Mouse (Mus musculus) fat pad, adult 2 months (tissue): ENCODE measurements at regions not wholly inside any gene's neighbourhood (a gene's known extent, or its start where the extent isn't known, plus 50 kb on each side); places are given as distances from the start of the nearest gene placed in this dataset.

Experiments used
- DNase-seq: peaks from one replicate; pipeline ENCODE4 v3.0.0-alpha.2; 2011; ENCODE audit warnings: low read depth, low spot score; ENCODE audit errors: extremely low read depth

GRCm38 (mm10) chr1:91677062-91677461 lies 124.2 kb upstream of the Twist2 start:
- DNase-seq = no peak

GRCm38 (mm10) chr1:91678789-91679188 lies 122.5 kb upstream of the Twist2 start:
- no peak for DNase-seq

GRCm38 (mm10) chr1:91685031-91685430 lies 116.2 kb upstream of the Twist2 start:
- no peak for DNase-seq

- no peak for DNase-seq
Observed at GRCm38 (mm10) chr1:91685789-91686188, 115.5 kb upstream of the Twist2 start.

- DNase-seq = no peak
Observed at GRCm38 (mm10) chr1:91691601-91692000, 109.7 kb upstream of the Twist2 start.

GRCm38 (mm10) chr1:91692709-91693460 lies 108.4 kb upstream of the Twist2 start:
- no peak for DNase-seq

GRCm38 (mm10) chr1:91697053-91697452 lies 104.2 kb upstream of the Twist2 start:
- no peak for DNase-seq

DNA sequence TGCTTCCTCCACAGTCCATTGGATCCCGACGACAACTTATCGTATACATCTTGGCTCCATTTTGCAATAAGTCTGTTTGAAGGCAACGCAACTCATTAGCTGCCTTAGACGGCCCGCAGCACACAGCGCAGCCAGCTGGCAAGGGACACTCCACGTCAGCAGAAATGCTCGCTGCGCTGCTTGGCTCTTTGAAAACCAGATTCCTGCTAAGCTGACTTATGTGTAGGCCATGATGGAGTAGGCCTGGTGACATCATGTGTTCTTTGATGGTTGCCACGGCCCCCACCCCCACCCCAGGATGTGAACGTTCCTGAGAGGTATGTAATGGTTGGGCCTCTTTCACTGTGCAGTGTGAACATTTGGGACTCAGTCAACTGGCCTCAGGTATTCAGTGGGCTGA lies 99.8 kb upstream of the Twist2 start:
- DNase-seq = no peak

DNA sequence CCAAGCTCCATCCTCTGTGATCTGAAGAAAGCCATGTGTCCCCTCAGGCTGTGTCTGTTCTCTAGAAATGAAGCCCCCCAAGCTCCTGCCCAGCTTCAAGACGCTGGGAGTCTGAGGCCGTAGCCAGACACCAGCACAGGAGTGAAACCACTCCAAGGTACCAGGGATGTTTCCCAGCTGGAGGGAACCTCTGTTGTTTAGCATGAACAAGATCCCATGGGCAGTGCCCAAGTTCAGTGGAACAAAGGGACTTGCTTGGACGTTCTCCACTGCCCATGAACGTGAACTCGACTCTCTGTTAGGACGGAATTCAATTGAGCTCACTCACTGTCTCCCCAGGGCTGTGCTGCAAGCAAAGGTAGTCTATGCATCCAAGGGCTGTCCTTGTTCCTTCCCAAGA lies 99.2 kb upstream of the Twist2 start:
- no peak for DNase-seq

GRCm38 (mm10) chr1:91702737-91703136 lies 98.5 kb upstream of the Twist2 start:
- no peak for DNase-seq

DNA sequence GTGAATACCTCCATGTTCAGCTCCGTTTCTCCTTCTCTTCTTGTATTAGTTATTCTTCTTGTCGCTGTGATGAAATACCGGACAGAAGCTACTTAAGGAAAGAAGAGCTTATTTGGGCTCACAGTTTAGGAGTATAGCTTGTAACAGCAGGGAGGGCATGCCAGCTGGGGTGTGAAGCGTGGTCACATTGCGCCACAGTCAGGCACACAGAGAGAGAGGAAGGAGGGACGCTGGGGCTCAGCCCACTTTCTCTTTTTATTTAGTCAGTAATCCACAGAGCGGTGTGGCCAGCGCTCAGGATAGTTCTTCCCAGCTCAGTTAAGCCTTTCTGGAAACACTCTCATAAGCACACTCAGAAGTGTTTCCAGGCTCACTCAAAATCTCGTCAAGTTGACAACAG lies 95.8 kb upstream of the Twist2 start:
- no peak for DNase-seq

- DNase-seq = no peak
Observed at GRCm38 (mm10) chr1:91708550-91709243, 92.6 kb upstream of the Twist2 start.

GRCm38 (mm10) chr1:91709244-91709600 lies 92.0 kb upstream of the Twist2 start:
- no peak for DNase-seq

DNA sequence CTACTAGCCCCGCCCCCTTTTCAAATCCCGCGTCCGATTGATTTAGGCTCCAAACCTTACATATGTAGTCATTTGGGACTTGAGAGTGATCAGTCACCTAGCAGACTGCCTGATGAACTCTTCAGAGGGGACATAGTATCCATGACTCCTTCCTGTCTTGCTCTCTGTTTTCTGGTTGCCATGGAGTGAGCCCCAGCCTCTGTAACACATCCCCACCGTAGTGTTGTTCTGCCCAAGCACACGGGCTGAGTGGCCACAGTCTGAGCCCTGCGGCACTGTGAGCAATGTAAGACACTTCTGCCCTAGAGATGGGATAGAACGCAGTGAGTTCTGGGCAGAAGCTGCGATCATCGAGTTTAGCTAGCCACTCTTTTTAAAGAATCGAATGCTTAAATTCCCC lies 88.1 kb upstream of the Twist2 start:
- DNase-seq = no peak

GRCm38 (mm10) chr1:91714266-91714665 lies 87.0 kb upstream of the Twist2 start:
- no peak for DNase-seq

DNA sequence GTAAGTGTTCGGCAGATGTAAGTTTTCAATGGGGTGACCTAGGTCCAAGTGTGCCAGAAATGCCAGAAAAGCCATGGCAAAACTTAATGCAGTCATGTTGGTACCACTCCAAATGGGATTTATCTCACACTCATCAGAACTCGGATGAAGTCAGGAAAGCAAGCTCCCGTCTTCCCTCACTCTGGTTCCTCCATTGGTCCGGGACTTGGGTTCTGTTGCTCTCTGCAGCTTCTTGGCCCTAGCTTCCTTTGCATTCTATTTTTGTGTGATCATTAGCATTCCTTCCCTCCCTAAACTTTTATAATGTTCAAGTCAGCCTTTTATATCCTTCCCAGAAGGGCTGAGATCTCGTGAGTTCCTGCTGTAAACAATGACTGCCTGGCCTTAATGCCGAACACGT lies 85.9 kb upstream of the Twist2 start:
- no peak for DNase-seq

DNA sequence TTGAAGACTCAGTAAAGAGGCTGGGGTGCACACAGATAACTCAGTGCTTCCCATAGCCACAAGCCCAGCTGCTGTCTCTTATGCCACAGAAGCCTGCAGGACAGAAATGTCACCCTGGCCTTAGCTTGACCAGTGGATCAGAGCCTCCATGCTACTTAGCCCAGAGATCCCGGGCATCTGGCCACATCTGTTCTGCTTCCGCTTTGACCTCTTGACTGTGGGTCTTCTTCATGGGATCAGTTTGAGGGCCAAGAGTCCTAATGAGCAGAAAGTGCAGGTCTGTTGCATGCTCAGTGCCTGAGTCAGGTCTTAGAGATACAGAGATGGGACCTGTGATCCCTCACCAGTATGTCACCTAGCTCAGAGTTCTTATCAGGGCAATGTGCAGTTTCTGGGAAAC lies 85.5 kb upstream of the Twist2 start:
- no peak for DNase-seq

DNA sequence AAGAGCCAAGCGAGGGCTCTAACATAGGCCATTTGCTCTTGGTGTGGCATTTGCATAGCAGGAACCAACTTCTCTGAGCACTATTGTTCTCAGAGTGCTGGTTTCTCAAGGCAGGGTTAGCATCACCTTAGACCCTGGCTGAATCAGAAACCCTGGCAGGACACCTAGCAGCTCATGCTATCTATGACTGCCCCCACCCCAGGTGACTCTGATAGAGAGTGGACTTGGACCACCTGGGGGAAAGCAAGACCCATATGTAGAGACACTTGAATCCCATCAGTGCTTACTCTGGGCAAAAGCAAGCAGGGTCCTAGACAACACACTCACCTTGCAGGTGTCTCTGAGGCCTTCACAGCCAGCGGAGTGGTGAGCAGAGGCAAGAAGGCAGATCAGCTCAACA lies 84.4 kb upstream of the Twist2 start:
- DNase-seq = no peak

- no peak for DNase-seq
Observed at GRCm38 (mm10) chr1:91717961-91718360, 83.3 kb upstream of the Twist2 start.

DNA sequence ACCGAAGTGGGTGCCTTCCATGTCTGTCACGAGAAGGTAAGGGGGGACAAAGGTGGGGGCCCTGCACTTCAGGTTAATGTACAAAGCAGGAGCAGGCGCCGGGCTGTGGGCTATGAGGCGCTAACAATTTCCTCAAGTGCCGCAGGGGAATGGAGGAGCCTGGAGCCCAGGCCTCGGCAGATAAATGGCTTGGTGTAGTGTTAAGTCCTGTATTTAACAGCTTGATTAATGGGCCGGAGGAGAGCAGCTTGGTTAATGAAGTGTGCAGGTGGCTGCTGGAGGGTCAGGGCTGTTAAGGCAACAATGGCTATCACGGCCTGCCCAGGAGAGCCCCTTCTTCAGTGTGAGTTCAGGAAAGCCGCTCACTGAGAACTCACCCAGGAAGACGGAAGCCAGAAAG lies 72.0 kb upstream of the Twist2 start:
- no peak for DNase-seq

GRCm38 (mm10) chr1:91730281-91730680 lies 71.0 kb upstream of the Twist2 start:
- no peak for DNase-seq

DNA sequence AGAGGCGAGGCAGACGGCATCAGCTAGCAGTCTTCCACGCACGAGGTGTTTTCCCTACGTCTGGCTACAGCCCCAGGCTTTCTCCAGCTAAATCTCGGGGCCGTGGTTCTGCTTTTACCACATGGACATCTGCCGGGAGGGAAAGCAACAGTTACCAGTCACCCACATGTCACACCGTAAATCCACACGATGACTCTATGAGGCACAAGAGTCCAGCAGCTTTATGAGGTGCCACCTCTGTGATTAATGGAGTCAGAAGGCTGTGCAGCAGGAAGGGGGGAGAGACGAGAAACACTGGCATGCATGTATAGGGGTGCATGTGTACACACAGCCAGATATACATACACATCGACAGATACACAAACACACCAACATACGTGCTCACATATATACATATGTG lies 69.6 kb upstream of the Twist2 start:
- no peak for DNase-seq

DNA sequence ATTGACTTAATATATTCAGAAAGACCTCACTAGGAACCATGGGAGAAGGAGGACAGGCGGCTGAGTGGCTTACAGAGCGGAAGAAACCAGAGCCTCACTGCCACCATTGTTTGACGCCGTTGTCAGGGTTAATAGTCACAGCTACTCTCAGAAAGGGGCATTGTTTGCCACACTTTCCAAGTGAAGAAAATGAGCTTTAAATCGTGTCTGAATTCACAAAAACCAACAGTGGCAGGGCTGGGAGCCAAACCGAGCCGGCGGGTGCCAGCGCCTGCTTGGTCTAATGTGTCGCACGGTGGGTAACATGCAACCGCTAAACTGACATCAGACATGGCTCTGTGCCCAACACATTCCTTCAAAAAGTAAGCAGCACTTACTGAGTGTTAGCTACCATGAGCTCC lies 68.8 kb upstream of the Twist2 start:
- no peak for DNase-seq
